Mouse (Mus musculus) WW6 (cell line): ENCODE results near the gene Nr1d1.

ENCODE experiments used
- DNase-seq: peaks from one replicate; pipeline ENCODE4 v3.0.0-alpha.2; 2013; ENCODE audit warnings: low read depth, low spot score

The Nr1d1 gene

DNA sequence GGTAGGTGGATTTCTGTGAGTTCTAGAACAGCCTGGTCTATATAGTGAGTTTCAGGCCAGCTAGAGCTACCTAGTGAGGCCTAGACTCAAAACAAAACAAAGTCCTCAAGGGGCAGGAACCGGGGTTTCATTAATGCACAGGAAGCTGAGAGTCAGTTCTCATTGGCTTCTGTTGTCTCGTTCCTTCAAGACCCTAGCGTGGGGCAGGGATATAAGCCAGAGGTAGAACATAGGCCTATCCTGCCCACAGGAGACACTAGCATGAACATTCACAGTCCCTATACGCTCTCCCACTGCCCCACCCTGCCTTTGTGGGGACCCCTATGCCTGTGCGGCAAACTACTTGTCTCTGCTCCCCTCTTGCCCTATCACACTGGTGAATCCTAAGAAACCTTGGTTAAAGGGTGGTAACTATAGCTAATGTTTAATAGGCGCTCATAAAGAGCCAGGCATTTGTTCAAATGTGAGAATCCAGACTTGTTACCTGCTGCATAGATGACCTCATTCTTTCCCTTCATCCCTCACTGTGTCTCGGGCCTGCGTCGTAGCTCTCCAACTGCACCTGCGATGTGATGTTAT lies 22.5 kb downstream of the Nr1d1 start:
- DNase-seq, result no peak

DNA sequence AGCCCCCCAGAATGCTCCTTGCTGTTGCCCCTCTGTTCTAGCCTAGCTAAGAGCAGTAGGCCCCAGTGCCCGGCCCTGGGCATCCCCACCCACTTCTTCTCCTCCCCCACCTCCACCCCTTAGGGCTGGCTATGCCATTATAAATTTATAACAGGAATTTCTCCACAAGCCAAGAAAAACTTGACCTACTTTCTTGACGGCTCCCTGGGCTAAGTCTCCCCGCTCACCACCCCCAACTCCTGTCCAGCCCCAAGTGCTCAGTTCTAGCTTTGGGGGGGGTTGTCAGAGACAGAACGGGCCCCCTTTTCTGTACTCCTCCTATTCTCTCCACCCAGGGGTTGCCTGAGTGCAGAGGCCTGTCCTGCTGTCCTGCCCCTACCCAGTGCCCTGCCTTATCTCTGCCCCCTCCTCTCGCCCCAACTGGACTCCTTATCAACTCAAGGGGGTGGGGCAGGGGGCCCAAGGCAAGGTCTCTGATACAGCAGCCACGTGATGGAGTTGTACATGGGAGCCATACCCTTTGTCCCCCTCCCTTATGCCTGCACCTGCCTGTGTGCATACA lies 23.8 kb downstream of the Nr1d1 start:
- DNase-seq, result no peak

DNA sequence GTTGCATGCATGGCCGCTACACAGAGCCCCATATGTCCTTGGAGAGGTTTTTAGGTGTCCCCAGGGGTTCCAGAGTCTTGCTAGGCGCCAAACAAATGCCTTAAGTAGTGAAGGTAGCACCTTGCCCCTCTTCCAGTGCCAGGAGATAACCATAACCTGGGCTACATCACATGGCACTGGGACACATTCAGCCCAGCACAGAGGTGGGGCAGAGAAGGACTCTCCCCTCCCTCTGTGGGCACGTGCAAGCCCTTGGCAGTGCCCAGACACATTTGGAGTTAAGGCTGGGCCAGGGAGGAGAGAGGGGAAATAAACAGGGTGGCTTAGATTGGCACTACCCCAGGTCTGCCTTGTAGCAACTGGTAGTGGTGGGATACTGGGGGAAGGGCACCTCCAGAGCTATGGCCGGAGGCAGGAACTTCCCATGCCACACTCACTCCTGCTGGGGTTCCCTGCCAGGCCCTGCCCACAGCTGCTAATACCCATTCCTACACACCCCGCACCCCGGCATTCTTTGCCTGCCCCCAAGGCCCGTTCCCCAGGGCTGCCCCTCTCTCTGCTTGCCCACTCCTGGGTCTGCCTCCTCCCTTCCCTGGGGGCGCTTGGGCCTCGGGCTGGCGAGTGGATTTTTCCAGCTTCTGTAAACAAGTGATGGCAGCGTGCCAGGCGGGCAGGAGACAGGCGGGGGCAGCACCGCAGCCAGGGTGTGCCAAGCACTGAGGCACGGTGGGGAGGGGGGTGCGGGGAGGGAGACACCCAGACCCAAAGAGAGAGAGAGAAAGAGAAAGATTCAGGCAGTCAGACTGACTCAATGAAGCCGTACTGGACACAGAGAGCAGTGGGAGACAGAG lies 24.6 kb downstream of the Nr1d1 start:
- no peak for DNase-seq

DNA sequence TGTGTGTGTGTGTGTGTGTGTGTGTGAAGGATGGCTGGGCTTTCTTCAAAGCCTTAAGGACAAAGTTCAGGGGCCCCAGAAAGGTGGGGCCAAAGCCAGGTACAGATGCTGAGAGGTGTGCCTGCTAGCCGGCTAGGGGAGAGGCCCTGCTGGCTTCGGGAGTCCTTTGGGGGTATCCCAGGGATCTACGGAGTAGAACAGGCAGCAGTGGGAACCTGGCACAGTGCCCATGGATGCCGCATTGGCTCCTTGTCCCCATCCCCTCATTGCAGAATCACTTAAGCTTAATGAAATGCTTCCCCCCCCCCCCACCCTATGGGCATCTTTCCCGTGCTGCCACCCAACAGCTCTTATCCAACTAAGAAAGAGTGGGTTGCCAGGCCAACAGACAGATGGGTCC lies 25.4 kb downstream of the Nr1d1 start:
- DNase-seq, result no peak

DNA sequence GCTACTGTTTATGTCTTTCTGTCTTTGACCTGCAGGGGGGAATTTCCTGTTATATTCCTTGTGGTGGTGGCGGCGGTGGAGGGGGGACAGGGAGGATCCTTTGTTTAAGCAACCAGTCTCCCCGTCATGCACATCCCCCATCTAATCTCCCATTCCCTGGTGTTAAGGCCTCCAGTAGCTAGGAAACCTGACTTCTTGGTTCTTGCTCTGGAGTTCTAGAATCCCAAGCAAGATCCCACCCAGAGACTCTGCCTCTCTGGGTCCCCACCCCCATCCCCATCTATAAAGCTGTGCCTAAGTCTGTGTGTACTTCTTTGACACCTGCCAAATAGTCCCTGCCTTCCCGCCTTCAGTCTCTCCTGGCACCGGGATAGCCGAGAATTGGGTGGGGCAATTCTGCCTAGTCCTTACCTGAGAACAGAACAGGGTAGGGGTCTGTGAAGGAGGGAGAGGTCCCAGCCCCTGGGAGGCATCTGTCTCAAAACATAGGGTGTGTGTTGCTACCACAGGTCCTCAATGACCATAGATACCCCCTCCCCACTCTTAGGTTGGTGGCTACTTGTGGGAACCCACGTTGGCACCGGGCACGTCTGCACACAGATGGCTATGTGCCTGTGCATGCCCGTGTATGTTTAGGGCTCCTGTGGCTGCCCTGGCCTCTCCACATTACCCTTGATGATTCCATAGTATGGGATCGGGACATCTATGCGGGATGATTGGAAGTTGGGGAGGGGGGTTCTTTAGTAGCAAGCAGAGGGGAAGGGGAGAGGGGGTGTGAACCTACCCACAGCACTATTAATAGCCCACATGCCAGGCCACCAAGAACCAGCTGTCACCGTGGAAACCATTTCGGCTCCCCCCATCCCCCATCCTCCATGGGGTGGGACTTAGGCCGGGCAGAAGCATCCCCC lies 26.4 kb downstream of the Nr1d1 start:
- no peak for DNase-seq

DNA sequence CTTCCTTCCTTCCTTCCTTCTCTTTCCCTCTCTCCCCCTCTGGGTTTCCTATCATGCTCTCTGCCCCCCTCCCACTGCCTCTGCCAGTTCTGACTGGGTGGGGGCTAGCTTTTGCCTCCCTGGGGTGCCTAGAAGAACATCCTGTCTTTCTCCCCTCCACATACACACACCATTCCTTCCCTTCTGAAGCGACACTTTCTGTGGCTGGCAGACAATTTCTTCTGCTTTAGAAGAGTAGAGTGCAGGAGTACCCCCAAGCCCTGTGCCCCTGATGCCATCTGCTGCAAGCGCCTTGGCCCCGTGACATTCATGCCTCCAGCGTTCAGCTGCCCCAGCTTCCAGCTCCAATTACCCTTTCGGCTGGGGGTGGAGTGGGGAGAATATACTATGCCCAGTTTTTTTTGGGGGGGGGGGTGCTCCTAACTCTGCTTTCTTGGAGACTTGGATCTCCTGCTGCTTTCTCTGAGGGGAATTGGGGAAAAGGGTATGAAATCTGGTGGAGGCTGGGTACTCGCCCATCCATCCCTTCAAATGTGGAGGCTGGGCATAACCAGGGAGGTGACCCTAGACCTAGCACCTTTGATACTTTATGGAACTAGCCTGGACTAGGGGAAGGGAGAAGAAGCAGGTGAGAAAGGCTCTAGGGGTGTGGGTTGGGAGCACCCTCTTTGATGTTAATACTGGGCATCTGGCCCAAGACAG lies 27.2 kb downstream of the Nr1d1 start:
- no peak for DNase-seq

DNA sequence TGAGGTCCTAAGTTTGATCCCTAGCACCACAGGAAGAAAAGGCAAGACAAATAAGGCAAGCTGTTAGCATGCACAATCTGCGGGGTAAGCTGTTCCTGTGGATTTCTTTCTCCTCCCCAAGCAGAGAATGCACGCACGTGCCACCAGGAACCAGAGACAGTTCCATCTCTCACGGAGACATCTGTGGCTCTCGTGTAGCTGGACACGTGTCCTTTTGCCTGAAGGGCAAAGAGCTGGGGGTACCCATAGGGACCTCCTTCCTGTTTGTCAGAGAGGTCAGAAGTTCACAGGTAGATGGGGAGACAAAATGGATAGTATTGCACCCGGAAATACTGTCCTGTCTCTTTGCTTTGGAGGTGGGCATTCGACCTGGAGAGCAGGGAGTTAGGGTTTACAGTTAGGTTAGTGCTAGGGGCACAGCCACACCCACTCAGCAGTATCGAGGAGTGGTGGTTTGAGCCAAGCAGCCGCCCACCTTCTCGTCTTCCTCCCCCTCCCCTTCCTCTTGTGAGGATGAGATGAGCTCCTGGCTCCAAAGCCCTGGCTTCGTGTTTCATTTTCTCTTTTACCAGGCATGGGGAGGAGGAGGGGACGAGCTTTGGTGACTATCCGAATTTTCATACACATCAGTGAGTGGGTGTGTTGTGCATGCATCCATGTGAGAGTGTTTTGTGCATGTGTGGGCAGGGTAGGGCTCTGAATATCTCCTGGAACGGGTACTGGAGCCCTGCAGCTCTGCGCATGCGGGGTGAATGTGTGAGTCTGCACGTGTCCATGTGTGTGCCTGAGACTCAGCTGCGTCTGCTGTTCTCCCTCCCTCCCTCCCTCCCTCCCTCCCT lies 28.1 kb downstream of the Nr1d1 start:
- DNase-seq, result no peak

DNA sequence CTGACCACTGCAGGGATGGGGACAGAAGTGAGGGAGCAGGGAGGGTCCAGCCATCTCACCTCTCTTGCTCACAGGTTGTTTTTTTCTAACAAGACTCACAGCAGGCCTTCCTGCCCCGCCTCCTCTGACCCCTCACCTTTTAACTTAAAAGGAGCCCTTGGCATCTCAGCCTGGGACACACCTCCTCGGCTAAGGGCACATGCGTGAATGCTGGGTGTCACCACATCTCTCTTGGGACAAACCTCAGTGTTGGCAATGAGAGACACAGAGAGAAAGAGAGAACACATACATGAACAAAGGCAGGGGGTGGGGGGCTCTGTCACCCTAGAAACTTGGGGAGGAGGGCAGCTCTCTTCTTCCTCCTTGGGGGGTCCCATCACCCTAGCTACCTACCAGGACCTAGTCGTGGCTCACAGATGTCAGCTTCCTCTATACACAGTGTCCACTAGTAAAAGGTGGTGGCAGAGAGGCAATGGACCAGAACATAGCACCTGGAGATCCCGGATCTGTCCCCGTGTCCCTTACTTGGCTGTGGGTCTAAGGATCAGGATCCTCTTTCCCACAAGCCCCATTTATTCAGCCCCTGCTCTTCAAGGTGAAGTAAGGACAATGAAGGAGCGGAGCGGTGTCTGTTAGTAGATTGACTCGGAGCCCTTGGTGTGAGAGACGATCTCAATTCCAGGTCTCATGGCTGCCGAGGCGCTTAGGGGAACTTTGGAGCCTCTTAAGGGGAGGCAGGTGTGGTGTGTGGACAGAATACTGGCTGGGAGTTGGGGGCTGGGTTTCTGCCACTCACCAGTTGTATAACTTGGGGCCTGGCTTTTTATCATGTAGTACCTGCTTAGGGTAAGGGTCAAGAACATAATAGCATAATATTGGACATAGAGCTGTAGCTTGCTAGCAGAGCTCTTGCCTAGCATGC lies 28.9 kb downstream of the Nr1d1 start:
- DNase-seq, result no peak

DNA sequence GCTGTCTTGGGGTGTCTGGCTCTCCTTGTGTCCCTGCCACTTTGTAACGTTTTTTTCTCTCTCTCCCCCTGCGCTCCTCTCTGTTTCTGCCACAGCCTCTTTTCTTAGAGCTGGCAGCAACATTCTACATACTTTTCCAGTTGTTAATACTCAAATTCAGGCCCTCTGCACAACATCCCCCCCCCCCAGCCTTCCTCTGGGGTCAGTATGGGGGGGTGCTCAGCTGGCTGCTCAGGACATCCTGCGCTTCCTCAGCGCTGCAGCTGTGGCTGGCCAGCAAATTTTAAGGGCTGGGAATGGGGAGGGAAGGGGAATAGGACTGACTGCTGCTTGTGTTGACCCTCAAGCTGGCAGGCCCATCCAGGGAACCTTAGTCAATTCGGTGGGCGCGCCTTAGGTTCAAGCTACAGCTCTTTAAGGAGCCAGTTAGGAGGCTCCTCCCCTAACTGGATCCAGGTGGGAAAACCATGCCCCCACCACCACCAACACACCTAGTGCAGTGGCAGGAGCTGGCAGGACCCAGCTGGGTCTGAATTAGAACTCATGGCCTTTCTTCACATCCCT lies 30.6 kb downstream of the Nr1d1 start:
- no peak for DNase-seq

DNA sequence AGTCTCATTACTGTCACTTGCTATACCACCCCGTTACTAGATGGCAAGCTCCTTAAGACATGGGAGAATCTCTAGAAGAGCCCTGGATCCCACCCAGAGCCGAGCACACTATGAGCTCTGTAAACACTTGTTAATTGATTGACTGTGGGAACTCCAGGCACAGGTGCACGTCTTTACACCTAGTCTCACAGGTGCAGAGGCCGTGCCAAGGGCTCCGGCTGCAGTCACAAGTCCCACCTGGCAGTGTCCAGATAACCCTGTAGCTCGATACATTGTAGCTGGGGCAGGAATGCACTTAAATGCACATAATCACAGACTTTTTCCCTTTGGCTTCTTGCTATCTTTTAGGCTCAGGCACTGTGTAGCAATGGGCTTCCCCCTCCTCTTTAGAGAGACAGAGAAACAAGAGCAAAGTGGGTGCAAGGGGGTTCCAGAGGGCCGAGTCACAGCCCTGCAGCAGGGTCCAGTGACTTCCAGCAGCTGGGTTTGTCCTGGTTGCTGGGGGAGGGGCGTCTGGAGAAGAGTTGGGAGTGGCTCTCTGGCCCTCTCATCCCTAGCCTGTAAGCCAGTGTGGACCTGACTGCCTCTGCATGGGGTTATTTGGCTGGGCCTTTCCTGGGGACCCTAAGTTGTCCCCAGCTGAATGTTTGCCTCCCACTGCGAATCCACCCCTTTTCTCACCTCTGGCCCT lies 31.3 kb downstream of the Nr1d1 start:
- DNase-seq, result no peak

DNA sequence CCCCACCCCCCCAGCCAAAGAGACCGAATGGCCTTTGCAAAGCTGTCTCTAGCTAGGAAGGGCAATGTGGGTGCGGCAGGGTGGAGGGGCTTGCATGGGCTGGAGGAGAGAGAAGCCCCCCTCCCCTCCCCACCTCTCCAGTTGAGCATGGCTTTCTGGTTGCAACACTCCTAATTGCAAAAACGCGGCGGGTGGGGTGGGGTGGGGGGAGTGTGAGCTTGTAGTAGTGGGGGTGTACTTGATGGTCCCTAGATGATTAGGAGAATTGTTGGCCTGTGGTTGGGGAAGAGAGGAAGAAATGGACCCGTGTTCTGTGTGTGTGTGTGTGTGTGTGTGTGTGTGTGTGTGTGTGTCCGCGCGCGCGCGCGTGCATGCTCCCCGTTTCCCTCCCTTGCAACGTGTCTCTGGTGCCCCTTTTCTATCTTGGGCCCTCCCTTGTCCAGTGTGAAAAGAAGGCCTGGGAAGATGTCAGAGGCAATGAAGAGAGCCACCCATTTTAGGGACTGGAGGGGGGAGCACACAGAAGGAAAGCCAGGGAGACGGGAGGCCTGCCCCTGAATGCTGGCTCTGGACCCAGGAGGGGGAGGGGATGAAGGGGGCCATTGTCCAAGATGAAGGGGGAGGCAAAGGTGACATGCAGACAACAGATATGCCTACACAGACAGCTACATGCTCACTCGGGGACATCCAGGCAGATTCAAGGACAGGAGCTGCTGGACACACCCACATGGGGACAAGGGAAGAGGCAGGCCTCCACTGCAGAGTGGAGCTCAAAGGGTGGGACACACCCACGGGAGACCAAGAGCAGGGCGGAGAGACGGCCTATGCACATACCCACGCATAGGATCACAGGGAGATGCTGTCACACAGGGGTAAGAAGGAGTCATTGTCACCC lies 32.5 kb downstream of the Nr1d1 start:
- DNase-seq, result no peak

DNA sequence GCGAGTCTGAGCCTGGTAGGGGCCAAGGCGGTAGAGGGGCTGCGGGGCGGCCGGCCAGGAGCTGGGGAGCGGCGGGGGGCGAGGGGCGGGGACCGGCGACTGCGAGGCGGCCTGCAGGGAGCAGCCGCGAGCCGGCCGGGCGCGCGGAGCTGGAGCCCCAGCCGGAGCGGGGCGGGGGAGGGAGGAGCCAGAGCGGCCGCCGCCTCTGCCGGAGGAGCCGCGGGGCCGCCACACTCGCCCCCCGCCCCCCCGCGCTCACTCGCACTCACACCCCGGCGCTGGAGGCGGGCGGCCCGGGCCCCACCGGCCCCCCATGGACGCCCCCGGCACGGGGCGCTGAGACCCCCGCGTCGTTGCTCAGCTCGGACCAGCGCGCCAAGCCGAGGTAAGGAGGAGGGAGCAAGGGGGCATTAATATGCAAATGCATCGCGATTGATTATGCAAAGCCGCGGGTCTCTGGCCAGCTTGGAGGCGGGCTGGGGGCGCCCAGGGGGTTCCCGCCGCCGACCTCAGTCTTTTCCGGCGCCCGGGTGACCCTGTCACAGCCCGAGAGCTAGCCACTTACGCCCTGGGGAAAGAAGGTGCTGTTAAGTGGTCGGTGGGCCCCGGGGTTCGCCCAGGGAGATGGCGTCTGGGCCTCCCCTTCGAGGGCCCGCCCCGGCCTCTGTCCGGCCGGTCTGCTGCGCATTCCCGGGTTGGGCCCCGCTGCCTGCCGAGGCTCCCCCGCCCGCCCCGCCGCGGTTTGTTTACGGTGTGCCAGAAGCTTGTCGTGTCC lies 33.3 kb downstream of the Nr1d1 start:
- DNase-seq, result no peak

DNA sequence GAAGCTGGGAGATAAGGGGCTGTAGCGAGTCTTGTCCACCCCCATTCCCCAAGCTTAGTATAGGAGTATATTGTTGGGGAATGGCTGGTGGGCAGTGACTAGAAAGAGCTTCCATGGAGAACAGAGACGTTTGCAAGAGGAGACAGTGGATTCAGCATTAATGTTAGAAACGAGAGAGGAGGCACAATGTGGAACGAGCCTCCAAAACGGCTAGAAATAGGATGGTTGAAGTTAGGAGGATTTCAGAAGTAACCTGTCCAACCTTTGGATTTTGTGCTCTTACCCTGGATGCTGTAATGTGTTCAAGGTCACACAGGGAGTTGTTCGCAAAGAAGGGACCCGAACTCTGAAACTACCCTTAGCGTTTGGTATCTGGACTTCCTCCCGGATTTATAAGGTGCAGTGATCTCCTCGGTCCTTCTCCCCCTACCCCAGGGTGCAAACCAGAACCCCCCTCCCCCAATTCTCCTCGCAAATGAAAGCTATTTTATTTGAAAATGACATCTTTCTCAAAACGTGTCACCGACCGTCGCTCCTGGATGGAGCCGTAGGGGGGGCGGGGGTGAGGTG lies 34.0 kb downstream of the Nr1d1 start:
- DNase-seq, result no peak

DNA sequence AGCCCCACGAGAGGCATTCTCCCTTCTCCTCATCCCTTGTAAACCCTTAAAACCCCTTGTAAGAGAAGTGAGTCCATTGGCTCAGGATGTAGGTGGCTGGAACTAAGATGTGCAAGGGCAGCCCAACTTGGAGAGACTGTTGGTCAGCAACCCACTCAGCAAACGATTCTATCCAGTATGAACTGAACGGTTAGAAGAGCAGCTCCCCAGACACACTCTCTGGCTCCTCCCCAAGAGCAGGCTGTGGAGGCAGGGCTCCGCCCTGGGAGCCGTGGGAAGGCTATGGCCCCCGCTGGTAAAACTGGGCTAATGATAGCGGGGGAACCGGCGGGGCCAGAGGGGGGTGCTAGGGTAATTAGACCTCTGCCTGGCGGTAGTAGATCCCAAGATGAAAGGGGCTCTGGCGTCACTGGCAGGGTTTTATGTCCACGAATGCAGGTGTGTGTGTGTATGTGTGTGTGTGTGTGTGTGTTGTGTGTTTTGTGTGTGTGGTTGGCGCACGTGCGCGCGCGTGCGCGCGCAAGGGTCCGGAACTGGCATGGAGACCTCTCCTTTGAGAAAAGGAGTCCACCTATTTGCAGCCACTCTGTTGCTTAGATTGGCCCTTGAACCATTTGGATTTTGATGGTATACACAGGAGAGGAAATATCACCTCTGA lies 34.6 kb downstream of the Nr1d1 start, which contains the start of gene Thra:
Thra (plus strand) TSS at position 246 of the 658 bp plus-strand sequence.
- no peak for DNase-seq

DNA sequence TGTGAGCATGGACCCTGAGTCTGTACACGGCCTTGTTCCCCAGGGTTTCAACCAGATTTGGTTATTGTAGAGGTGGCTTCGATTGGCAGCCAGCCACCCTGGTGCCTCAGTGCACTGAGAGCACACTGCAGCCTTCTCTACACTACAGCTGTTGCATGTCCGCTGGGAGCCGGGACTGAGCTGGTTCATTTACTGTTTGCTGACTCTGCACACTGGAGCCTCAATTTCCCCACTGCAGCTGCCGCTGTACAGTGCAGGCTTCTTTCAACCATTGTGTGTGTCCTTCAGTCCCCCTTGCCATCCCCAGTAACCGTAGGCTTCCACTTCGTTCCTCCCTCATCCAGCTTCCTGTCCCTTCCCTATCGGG lies 35.1 kb downstream of the Nr1d1 start:
- DNase-seq, result no peak

DNA sequence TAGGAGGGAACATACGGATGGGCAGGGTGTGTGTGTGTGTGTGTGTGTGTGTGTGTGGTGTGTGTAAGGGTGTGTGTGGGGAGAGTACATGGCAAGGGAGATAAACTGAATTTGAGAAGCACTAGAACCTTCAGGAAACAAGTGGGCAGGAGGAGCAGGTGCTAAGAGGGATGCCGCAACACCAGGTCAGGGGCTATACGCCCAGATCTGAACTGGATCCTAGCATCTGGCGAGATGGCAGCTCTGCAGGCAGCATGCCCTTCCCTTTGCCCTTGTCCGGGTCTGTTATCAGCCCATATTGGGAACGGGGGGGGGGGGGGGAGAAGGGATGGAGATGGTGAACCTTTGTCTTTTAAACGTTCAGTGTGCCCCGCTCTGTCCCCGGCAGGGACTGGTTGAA lies 36.2 kb downstream of the Nr1d1 start:
- no peak for DNase-seq
